Mouse (Mus musculus) small intestine, adult 2 months (tissue): ENCODE data around the gene Mff. TPM values are rescaled to one million over a fixed set of nuclear protein-coding genes. Genes with fewer than 3 reads are reported as not detected.

Experiments
- H3K27ac ChIP-seq: fragments of 200-500 bp; 2 replicates; pipeline ENCODE4 v1.5.1; 2012; ENCODE audit warnings: low read depth, low read length, control low read depth, inconsistent platforms; ENCODE audit not compliant: insufficient read depth
- H3K27me3 ChIP-seq: fragments of 200-500 bp; 2 replicates; pipeline ENCODE4 v1.6.1; 2012; ENCODE audit warnings: mild to moderate bottlenecking, moderate library complexity, low read length, inconsistent platforms; ENCODE audit not compliant: control insufficient read depth, insufficient read depth
- H3K36me3 ChIP-seq: fragments of 200-500 bp; 2 replicates; pipeline ENCODE4 v1.6.1; 2012; ENCODE audit warnings: mild to moderate bottlenecking, low read length, control low read depth, inconsistent platforms; ENCODE audit not compliant: control insufficient read depth, insufficient read depth
- H3K4me1 ChIP-seq: fragments of 200-500 bp; 2 replicates; pipeline ENCODE4 v1.6.1; 2012; ENCODE audit warnings: low read length, inconsistent platforms, mixed read lengths; ENCODE audit not compliant: control insufficient read depth, insufficient read depth, insufficient read length
- H3K4me3 ChIP-seq: fragments of 200-500 bp; 2 replicates; pipeline ENCODE4 v1.5.1; 2012; ENCODE audit warnings: low read depth, mild to moderate bottlenecking, control low read depth, inconsistent platforms, low read length, moderate library complexity
- CTCF ChIP-seq: fragments of 200-500 bp; IDR thresholded peaks from 2 replicates; pipeline ENCODE4 v1.5.1; 2012; ENCODE audit warnings: low read depth, mild to moderate bottlenecking, control low read depth, inconsistent platforms, low read length, moderate library complexity, mixed read lengths; ENCODE audit not compliant: insufficient replicate concordance, insufficient read length; ENCODE audit errors: extremely low read depth
- POLR2A ChIP-seq: fragments of 200-500 bp; IDR thresholded peaks from 2 replicates; pipeline ENCODE4 v1.6.1; 2012; ENCODE audit warnings: low read depth, mild to moderate bottlenecking, control low read depth, inconsistent platforms, low read length, moderate library complexity
- WGBS: fragments of 180-500 bp; shearing (Covaris S2); methylation state at CpG from one replicate; pipeline ENCODE4 v1.1.7; 2018; 5-methylcytosine and 5-hydroxymethylcytosine counted together
- polyA plus RNA-seq: library from polyadenylated mRNA; depleted of rRNA; stranded (reverse); fragments of >200 nt; gene quantifications from 2 replicates; pipeline ENCODE4 v1.2.3, GENCODE M21; 2012

The Mff gene
- polyA plus RNA-seq, 1 experiment: 31.7 TPM

GRCm38 (mm10) chr1:82725026-82725874, 560 bp downstream of the Mff start:
- 0 out of 2 replicates have a peak, but pooled peaks cover 2% of the 10 kb centered on the region for H3K4me1 ChIP-seq
- H3K27me3 ChIP-seq: no peaks in the 10 kb centered on the region
- WGBS: 2% methylated on average over 37 of the region's 37 CpGs
- 0 out of 2 replicates have a peak, but pooled peaks have one; percentile 11 for TF ChIP-seq CTCF
- TF ChIP-seq POLR2A: 0 out of 2 replicates have a peak, but pooled peaks have one; percentile 7
- peak overlapping the region; percentile 54; the same call in 1 of the 2 replicates for H3K27ac ChIP-seq
- peak overlapping the region; percentile 92 for H3K4me3 ChIP-seq
- peaks cover 12% of the 10 kb centered on the region for H3K36me3 ChIP-seq

- Histone ChIP-seq H3K4me3 (no peak overlapping the region), H3K27ac (no peak overlapping the region), H3K4me1 (0 out of 2 replicates have a peak, but pooled peaks cover 2% of the 10 kb centered on the region), H3K27me3 (no peaks in the 10 kb centered on the region), H3K36me3 (peaks cover 16% of the 10 kb centered on the region)
- 41% methylated on average over 4 of the region's 4 CpGs for WGBS
- TF ChIP-seq CTCF (no peak), POLR2A (no peak)
These were observed 1.1 kb downstream of the Mff start for GRCm38 (mm10) chr1:82725875-82726185.

GRCm38 (mm10) chr1:82726482-82726881, 1.8 kb downstream of the Mff start:
- TF ChIP-seq POLR2A: no peak
- no peak for TF ChIP-seq CTCF
- 0 out of 2 replicates have a peak, but pooled peaks cover 2% of the 10 kb centered on the region for H3K4me1 ChIP-seq
- no peak overlapping the region for H3K27ac ChIP-seq
- WGBS: 83% methylated on average over 5 of the region's 5 CpGs
- H3K27me3 ChIP-seq: no peaks in the 10 kb centered on the region
- H3K4me3 ChIP-seq: no peak overlapping the region
- H3K36me3 ChIP-seq: peaks cover 20% of the 10 kb centered on the region

- WGBS: 95% methylated on average over 1 of the region's 1 CpGs
- Histone ChIP-seq H3K27me3 (no peaks in the 10 kb centered on the region), H3K36me3 (peaks cover 58% of the 10 kb centered on the region), H3K4me3 (no peak overlapping the region), H3K4me1 (no peaks in the 10 kb centered on the region), H3K27ac (no peak overlapping the region)
- TF ChIP-seq CTCF (no peak), POLR2A (no peak)
These were observed 8.7 kb downstream of the Mff start for GRCm38 (mm10) chr1:82733357-82733756.

- H3K27ac ChIP-seq: no peak overlapping the region
- H3K4me1 ChIP-seq: no peaks in the 10 kb centered on the region
- WGBS: 47% methylated on average over 1 of the region's 1 CpGs
- peaks cover 47% of the 10 kb centered on the region for H3K36me3 ChIP-seq
- H3K27me3 ChIP-seq: no peaks in the 10 kb centered on the region
- H3K4me3 ChIP-seq: no peak overlapping the region
- no peak for TF ChIP-seq CTCF
- TF ChIP-seq POLR2A: no peak
These were observed 13.4 kb downstream of the Mff start for GRCm38 (mm10) chr1:82738066-82738465.

DNA sequence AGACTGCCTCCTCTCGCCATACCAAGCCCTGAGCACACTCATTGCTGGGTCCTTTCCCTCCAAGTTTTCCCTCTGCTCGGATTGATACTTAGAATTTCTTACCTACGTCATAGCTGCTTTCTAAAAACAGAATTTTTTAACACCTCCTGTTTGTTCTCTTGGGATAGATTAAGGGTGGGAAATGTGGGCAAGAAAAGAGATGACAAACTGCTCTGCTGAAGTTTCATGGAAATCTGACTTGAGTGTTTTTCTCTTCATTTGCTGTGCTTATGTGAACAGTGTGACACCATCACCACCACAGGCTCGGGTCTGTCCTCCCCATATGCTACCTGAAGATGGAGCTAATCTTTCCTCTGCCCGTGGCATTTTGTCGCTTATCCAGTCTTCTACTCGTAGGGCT, 16.8 kb downstream of the Mff start:
- 84% methylated on average over 7 of the region's 7 CpGs for WGBS
- Histone ChIP-seq H3K27ac (no peak overlapping the region), H3K27me3 (no peaks in the 10 kb centered on the region), H3K4me3 (no peak overlapping the region), H3K36me3 (peaks cover 36% of the 10 kb centered on the region), H3K4me1 (no peaks in the 10 kb centered on the region)
- TF ChIP-seq CTCF: no peak
- no peak for TF ChIP-seq POLR2A

DNA sequence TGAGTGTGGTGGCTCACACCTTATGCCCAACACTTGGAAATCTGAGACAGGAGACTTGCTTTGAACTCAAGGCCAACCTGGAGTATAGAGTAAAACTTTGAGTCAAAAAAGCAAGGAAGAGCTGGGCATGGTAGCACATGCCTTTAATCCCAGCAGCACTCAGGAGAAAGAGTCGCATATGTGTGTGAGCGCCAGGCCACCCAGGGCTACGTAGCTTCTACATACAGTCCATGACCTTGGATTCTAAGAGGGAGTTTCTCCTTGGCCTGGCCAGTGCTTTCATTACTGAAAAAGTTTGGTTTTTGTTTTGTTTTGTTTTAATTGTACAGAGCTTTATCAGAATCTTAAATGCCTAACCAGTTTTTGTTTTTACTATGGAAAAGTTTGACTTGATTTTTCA, 19.3 kb downstream of the Mff start:
- H3K4me3 ChIP-seq: no peak overlapping the region
- no peak overlapping the region for H3K27ac ChIP-seq
- no peaks in the 10 kb centered on the region for H3K27me3 ChIP-seq
- 93% methylated on average over 3 of the region's 3 CpGs for WGBS
- H3K36me3 ChIP-seq: peaks cover 37% of the 10 kb centered on the region
- no peak for TF ChIP-seq CTCF
- TF ChIP-seq POLR2A: no peak
- no peaks in the 10 kb centered on the region for H3K4me1 ChIP-seq
